Mouse (Mus musculus) stomach, embryonic 15.5 days (tissue): ENCODE results near the gene Bco1. TPM values are rescaled to one million over a fixed set of nuclear protein-coding genes. Genes with fewer than 3 reads are reported as not detected.

Source experiments
- ATAC-seq: fragments of 200-750 bp; cut with Nextera tagmentation; 2 replicates; pipeline ENCODE4 v1.8.0; 2017; ENCODE audit warnings: low read depth, moderate number of reproducible peaks, moderate TSS enrichment; ENCODE audit not compliant: insufficient read depth, low FRiP score
- H3K27ac ChIP-seq: fragments of 300-500 bp; sonication (generic); 2 replicates; pipeline ENCODE4 v1.5.1; 2015; ENCODE audit warnings: mild to moderate bottlenecking, inconsistent platforms
- H3K27me3 ChIP-seq: fragments of 300-500 bp; sonication (generic); replicated peaks from 2 replicates; pipeline ENCODE4 v1.6.1; 2015; ENCODE audit warnings: inconsistent platforms
- H3K36me3 ChIP-seq: fragments of 300-500 bp; sonication (generic); 2 replicates; pipeline ENCODE4 v1.6.1; 2015; ENCODE audit warnings: inconsistent platforms
- H3K4me1 ChIP-seq: fragments of 300-500 bp; sonication (generic); 2 replicates; pipeline ENCODE4 v1.6.1; 2015; ENCODE audit warnings: inconsistent platforms
- H3K4me2 ChIP-seq: fragments of 300-500 bp; sonication (generic); 2 replicates; pipeline ENCODE4 v1.6.1; 2015; ENCODE audit warnings: mild to moderate bottlenecking, inconsistent platforms
- H3K4me3 ChIP-seq: fragments of 300-500 bp; sonication (generic); replicated peaks from 2 replicates; pipeline ENCODE4 v1.5.1; 2015; ENCODE audit warnings: inconsistent platforms
- H3K9ac ChIP-seq: fragments of 300-500 bp; sonication (generic); 2 replicates; pipeline ENCODE4 v1.6.1; 2015; ENCODE audit warnings: inconsistent platforms
- H3K9me3 ChIP-seq: fragments of 300-500 bp; sonication (generic); 2 replicates; pipeline ENCODE4 v1.6.1; 2016; ENCODE audit warnings: inconsistent platforms
- WGBS: fragments of 180-500 bp; shearing (Covaris S2); methylation state at CpG from one replicate; pipeline ENCODE4 v1.1.7; 2015; 5-methylcytosine and 5-hydroxymethylcytosine counted together
- polyA plus RNA-seq: library from polyadenylated mRNA; unstranded; fragments of >200 nt; fragmentation: Nextera tagmentation; extraction: Ambion mirVana; gene quantifications from 2 replicates; pipeline ENCODE4 v1.2.1, GENCODE M21; 2015

Gene Bco1
- polyA plus RNA-seq, 1 experiment from 2014 or later, result 1.2 TPM

- Histone ChIP-seq H3K27ac (peak overlapping the region; percentile 76), H3K9me3 (no peaks in the 10 kb centered on the region), H3K9ac (no peak overlapping the region), H3K27me3 (no peaks in the 10 kb centered on the region), H3K36me3 (no peaks in the 10 kb centered on the region), H3K4me2 (no peak overlapping the region), H3K4me1 (0 out of 2 replicates have a peak, but pooled peaks cover 2% of the 10 kb centered on the region), H3K4me3 (no peak overlapping the region)
- 52% methylated on average over 8 of the region's 8 CpGs for WGBS
- ATAC-seq, result peak; percentile 65
These were observed 25.6 kb downstream of the Bco1 start for GRCm38 (mm10) chr8:117121277-117121676.

GRCm38 (mm10) chr8:117123850-117124633, 28.4 kb downstream of the Bco1 start:
- peak overlapping the region; percentile 78 for H3K27ac ChIP-seq

GRCm38 (mm10) chr8:117125854-117126253, 30.2 kb downstream of the Bco1 start:
- no peak for ATAC-seq
- H3K9me3 ChIP-seq, result no peaks in the 10 kb centered on the region
- no peak overlapping the region for H3K27ac ChIP-seq
- H3K4me3 ChIP-seq, result no peak overlapping the region
- WGBS, result 95% methylated on average over 3 of the region's 3 CpGs
- H3K36me3 ChIP-seq, result no peaks in the 10 kb centered on the region
- 0 out of 2 replicates have a peak, but pooled peaks cover 2% of the 10 kb centered on the region for H3K4me1 ChIP-seq
- H3K27me3 ChIP-seq, result no peaks in the 10 kb centered on the region
- no peak overlapping the region for H3K9ac ChIP-seq
- H3K4me2 ChIP-seq, result no peak overlapping the region

More at GRCm38 (mm10) chr8:117123850-117124633, 28.4 kb downstream of the Bco1 start:
- Histone ChIP-seq H3K27me3 (no peaks in the 10 kb centered on the region), H3K4me1 (0 out of 2 replicates have a peak, but pooled peaks cover 2% of the 10 kb centered on the region), H3K36me3 (no peaks in the 10 kb centered on the region), H3K4me3 (no peak overlapping the region), H3K9ac (no peak overlapping the region), H3K9me3 (no peaks in the 10 kb centered on the region), H3K4me2 (0 out of 2 replicates have a peak overlapping the region, but pooled peaks have one; percentile 5)
- ATAC-seq, result peak; percentile 90
- 58% methylated on average over 13 of the region's 13 CpGs for WGBS

- H3K36me3 ChIP-seq, result no peaks in the 10 kb centered on the region
- WGBS, result 88% methylated on average over 3 of the region's 3 CpGs
- H3K27me3 ChIP-seq, result no peaks in the 10 kb centered on the region
- 0 out of 2 replicates have a peak, but pooled peaks cover 2% of the 10 kb centered on the region for H3K4me1 ChIP-seq
- no peaks in the 10 kb centered on the region for H3K9me3 ChIP-seq
- no peak overlapping the region for H3K4me3 ChIP-seq
- H3K27ac ChIP-seq, result no peak overlapping the region
- no peak overlapping the region for H3K4me2 ChIP-seq
- H3K9ac ChIP-seq, result no peak overlapping the region
- no peak for ATAC-seq
These were observed 30.8 kb downstream of the Bco1 start for GRCm38 (mm10) chr8:117126411-117126810.

- Histone ChIP-seq H3K4me2 (no peak overlapping the region), H3K27me3 (no peaks in the 10 kb centered on the region), H3K4me1 (no peaks in the 10 kb centered on the region), H3K9me3 (no peaks in the 10 kb centered on the region), H3K9ac (no peak overlapping the region), H3K4me3 (no peak overlapping the region), H3K27ac (no peak overlapping the region), H3K36me3 (no peaks in the 10 kb centered on the region)
- WGBS, result 77% methylated on average over 8 of the region's 8 CpGs
- ATAC-seq, result no peak
These were observed 31.4 kb downstream of the Bco1 start for GRCm38 (mm10) chr8:117127063-117127462.

GRCm38 (mm10) chr8:117133702-117134101, 38.0 kb downstream of the Bco1 start:
- ATAC-seq, result no peak
- Histone ChIP-seq H3K9ac (no peak overlapping the region), H3K4me1 (0 out of 2 replicates have a peak, but pooled peaks cover 3% of the 10 kb centered on the region), H3K27me3 (no peaks in the 10 kb centered on the region), H3K9me3 (no peaks in the 10 kb centered on the region), H3K36me3 (no peaks in the 10 kb centered on the region), H3K4me2 (no peak overlapping the region), H3K4me3 (no peak overlapping the region), H3K27ac (no peak overlapping the region)
- 78% methylated on average over 3 of the region's 3 CpGs for WGBS

- no peak for ATAC-seq
- 24% methylated on average over 4 of the region's 4 CpGs for WGBS
- no peaks in the 10 kb centered on the region for H3K27me3 ChIP-seq
- no peaks in the 10 kb centered on the region for H3K36me3 ChIP-seq
- no peak overlapping the region for H3K4me3 ChIP-seq
- no peaks in the 10 kb centered on the region for H3K9me3 ChIP-seq
- H3K4me2 ChIP-seq, result no peak overlapping the region
- H3K9ac ChIP-seq, result no peak overlapping the region
- no peak overlapping the region for H3K27ac ChIP-seq
- H3K4me1 ChIP-seq, result 0 out of 2 replicates have a peak, but pooled peaks cover 3% of the 10 kb centered on the region
These were observed 40.7 kb downstream of the Bco1 start for GRCm38 (mm10) chr8:117136351-117136750.

GRCm38 (mm10) chr8:117136763-117137162, 41.1 kb downstream of the Bco1 start:
- no peak overlapping the region for H3K27ac ChIP-seq
- no peak overlapping the region for H3K9ac ChIP-seq
- H3K4me3 ChIP-seq, result no peak overlapping the region
- no peaks in the 10 kb centered on the region for H3K36me3 ChIP-seq
- 0 out of 2 replicates have a peak, but pooled peaks cover 3% of the 10 kb centered on the region for H3K4me1 ChIP-seq
- H3K9me3 ChIP-seq, result no peaks in the 10 kb centered on the region
- no peak; the same call in 1 of the 2 replicates for ATAC-seq
- no peaks in the 10 kb centered on the region for H3K27me3 ChIP-seq
- WGBS, result 41% methylated on average over 2 of the region's 2 CpGs
- H3K4me2 ChIP-seq, result no peak overlapping the region

- H3K9me3 ChIP-seq, result no peaks in the 10 kb centered on the region
- WGBS, result 37% methylated on average over 11 of the region's 11 CpGs
- no peak overlapping the region for H3K27ac ChIP-seq
- no peak; the same call in 1 of the 2 replicates for ATAC-seq
- H3K4me3 ChIP-seq, result no peak overlapping the region
- no peak overlapping the region for H3K9ac ChIP-seq
- H3K4me1 ChIP-seq, result 0 out of 2 replicates have a peak, but pooled peaks cover 3% of the 10 kb centered on the region
- no peaks in the 10 kb centered on the region for H3K27me3 ChIP-seq
- no peaks in the 10 kb centered on the region for H3K36me3 ChIP-seq
- H3K4me2 ChIP-seq, result no peak overlapping the region
These were observed 41.7 kb downstream of the Bco1 start for GRCm38 (mm10) chr8:117137357-117137756.

- Histone ChIP-seq H3K4me3 (no peak overlapping the region), H3K36me3 (no peaks in the 10 kb centered on the region), H3K4me1 (no peaks in the 10 kb centered on the region), H3K9ac (no peak overlapping the region), H3K27me3 (no peaks in the 10 kb centered on the region), H3K9me3 (no peaks in the 10 kb centered on the region), H3K4me2 (no peak overlapping the region), H3K27ac (no peak overlapping the region)
- ATAC-seq, result no peak
- WGBS, result 91% methylated on average over 6 of the region's 6 CpGs
These were observed 52.9 kb downstream of the Bco1 start for GRCm38 (mm10) chr8:117148520-117148919.

- H3K9ac ChIP-seq, result no peak overlapping the region
- H3K4me3 ChIP-seq, result 0 out of 2 replicates have a peak overlapping the region, but pooled peaks have one; percentile 98
- WGBS, result 90% methylated on average over 4 of the region's 4 CpGs
- no peak for ATAC-seq
- H3K36me3 ChIP-seq, result no peaks in the 10 kb centered on the region
- no peaks in the 10 kb centered on the region for H3K9me3 ChIP-seq
- peaks cover 24% of the 10 kb centered on the region; the same call in 1 of the 2 replicates for H3K4me1 ChIP-seq
- no peaks in the 10 kb centered on the region for H3K27me3 ChIP-seq
- H3K27ac ChIP-seq, result no peak overlapping the region
- H3K4me2 ChIP-seq, result peak overlapping the region; percentile 77; the same call in 1 of the 2 replicates
These were observed 60.5 kb downstream of the Bco1 start for GRCm38 (mm10) chr8:117156149-117156548.
